Mouse (Mus musculus): ENCODE measurements at regions not wholly inside any gene's neighbourhood (a gene's known extent, or its start where the extent isn't known, plus 50 kb on each side); places are given as distances from the start of the nearest gene placed in this dataset.
"Not testable (repeated sequence)": the region's sequence is repeated elsewhere in the genome, so short reads cannot be mapped to it uniquely, and the experiment has no call there.

GRCm38 (mm10) chr1:59403831-59404547 is 78.2 kb upstream of the Fzd7 start:
- no peak for DNase-seq

- peak; percentile 75 to 79 for DNase-seq
These were observed 76.9 kb upstream of the Fzd7 start for GRCm38 (mm10) chr1:59405370-59405769.

GRCm38 (mm10) chr1:59406741-59407306 is 75.4 kb upstream of the Fzd7 start:
- DNase-seq, result peak; percentile 64 to 72

- DNase-seq, result peak; percentile 64 to 68
These were observed 72.6 kb upstream of the Fzd7 start for GRCm38 (mm10) chr1:59409585-59410160.

GRCm38 (mm10) chr1:59413264-59413663 is 69.0 kb upstream of the Fzd7 start:
- no peak for DNase-seq

GRCm38 (mm10) chr1:59414401-59415210 is 67.6 kb upstream of the Fzd7 start:
- DNase-seq, result no peak

- DNase-seq, result peak; percentile 94 to 95
These were observed 66.4 kb upstream of the Fzd7 start for GRCm38 (mm10) chr1:59415733-59416312.

GRCm38 (mm10) chr1:59417317-59417716 is 64.9 kb upstream of the Fzd7 start:
- no peak for DNase-seq

GRCm38 (mm10) chr1:59417962-59418361 is 64.3 kb upstream of the Fzd7 start:
- no peak for DNase-seq

- no peak for DNase-seq
These were observed 63.5 kb upstream of the Fzd7 start for GRCm38 (mm10) chr1:59418748-59419147.

- peak; percentile 36 to 45 for DNase-seq
These were observed 59.0 kb upstream of the Fzd7 start for GRCm38 (mm10) chr1:59422981-59423941.

- DNase-seq, result not testable (repeated sequence)
These were observed 56.5 kb upstream of the Fzd7 start for GRCm38 (mm10) chr1:59425771-59426170.

GRCm38 (mm10) chr1:59426346-59427203 is 55.6 kb upstream of the Fzd7 start:
- no peak for DNase-seq

GRCm38 (mm10) chr1:59427204-59427557 is 55.0 kb upstream of the Fzd7 start:
- DNase-seq, result no peak

- DNase-seq, result no peak
These were observed 52.9 kb upstream of the Fzd7 start for GRCm38 (mm10) chr1:59429289-59429688.

- DNase-seq, result no peak
These were observed 52.0 kb upstream of the Fzd7 start for GRCm38 (mm10) chr1:59430234-59430633.

- peak in 1 of 2 experiments; percentile 32 for DNase-seq
These were observed 51.2 kb upstream of the Fzd7 start for GRCm38 (mm10) chr1:59430886-59431486.
